Mouse (Mus musculus) urinary bladder, postnatal 0 days (tissue): ENCODE results near the gene Olfr466. TPM values are rescaled to one million over a fixed set of nuclear protein-coding genes. Genes with fewer than 3 reads are reported as not detected.

ENCODE experiments used
- polyA plus RNA-seq: library from polyadenylated mRNA; unstranded; fragments of >200 nt; fragmentation: Nextera tagmentation; extraction: Ambion mirVana; gene quantifications from 2 replicates; pipeline ENCODE4 v1.2.1, GENCODE M21; 2015

Olfr466 gene
- polyA plus RNA-seq = not detected in 2 replicates

GRCm38 (mm10) chr13:65149940-65150339 lies at the start of gene Olfr466:
Olfr466 (plus strand) TSS chr13:65150240.

GRCm38 (mm10) chr13:65112459-65113110 lies 37.5 kb upstream of the Olfr466 start, which contains the start of gene Mfsd14b:
Mfsd14b (minus strand) TSS chr13:65112975.

GRCm38 (mm10) chr13:65137789-65138188 lies 12.3 kb upstream of the Olfr466 start, which contains the start of gene Olfr465-ps1:
Olfr465-ps1 (plus strand) TSS chr13:65138089.

Other genes starting within 250 kb of the Olfr466 start
- gene Cntnap3, start 246.3 kb upstream of the Olfr466 start, polyA plus RNA-seq = 0.44 and 0.49 TPM in 2 replicates
- gene Spata31, start 232.8 kb upstream of the Olfr466 start, polyA plus RNA-seq = not detected in 2 replicates
- gene Spata31d1c, start 117.2 kb upstream of the Olfr466 start, polyA plus RNA-seq = not detected in 2 replicates
- not detected in 2 replicates for gene Prss47, start 97.5 kb upstream of the Olfr466 start, polyA plus RNA-seq
- gene Mfsd14b, start 37.3 kb upstream of the Olfr466 start, polyA plus RNA-seq = 31.7 and 39.1 TPM in 2 replicates
- gene Olfr465-ps1, start 12.2 kb upstream of the Olfr466 start, polyA plus RNA-seq = not detected in 2 replicates
- not detected in 2 replicates for gene Nlrp4f, start 55.7 kb downstream of the Olfr466 start, polyA plus RNA-seq
- not detected in 2 replicates for gene Gm10775, start 109.3 kb downstream of the Olfr466 start, polyA plus RNA-seq
- 4.2 and 4.9 TPM in 2 replicates for gene Zfp369, start 128.6 kb downstream of the Olfr466 start, polyA plus RNA-seq